Mouse (Mus musculus): ENCODE data around the gene Rsrp1.

Rsrp1 gene

DNA sequence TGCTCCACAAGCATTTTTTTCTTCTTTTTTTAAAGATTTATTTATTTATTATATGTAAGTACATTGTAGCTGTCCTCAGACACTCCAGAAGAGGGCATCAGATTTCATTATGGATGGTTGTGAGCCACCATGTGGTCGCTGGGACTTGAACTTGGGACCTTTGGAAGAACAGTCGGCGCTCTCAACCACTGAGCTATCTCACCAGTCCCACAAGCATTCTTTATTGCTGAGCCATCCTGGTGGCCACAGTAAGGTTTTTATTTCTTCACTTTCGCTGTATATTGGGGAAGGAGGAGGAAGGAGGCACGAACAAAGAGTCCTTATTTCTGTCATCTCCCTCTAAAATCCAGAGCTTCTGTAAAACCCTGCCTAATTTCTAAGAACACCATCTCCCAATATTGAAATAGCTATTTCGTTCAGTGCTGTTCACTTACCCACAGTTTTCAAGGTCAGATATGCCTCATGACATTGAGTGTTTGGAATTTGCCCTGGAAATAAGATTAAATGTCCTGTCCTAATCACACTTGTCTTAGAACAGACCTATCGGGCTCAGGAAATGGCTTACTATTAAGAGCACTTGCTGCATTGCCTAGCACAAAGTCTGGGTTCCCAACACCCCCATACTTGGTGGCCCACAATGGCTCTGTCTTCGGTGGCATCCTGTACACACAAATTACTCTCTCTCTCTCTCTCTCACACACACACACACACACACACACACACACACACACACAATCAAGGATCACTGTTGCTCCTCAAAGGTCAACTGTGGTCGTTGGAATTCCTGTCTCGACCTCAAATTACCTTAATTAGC lies 1.1 kb upstream of the Rsrp1 start:
- peak in 1 of 2 experiments; percentile 11 for DNase-seq

DNA sequence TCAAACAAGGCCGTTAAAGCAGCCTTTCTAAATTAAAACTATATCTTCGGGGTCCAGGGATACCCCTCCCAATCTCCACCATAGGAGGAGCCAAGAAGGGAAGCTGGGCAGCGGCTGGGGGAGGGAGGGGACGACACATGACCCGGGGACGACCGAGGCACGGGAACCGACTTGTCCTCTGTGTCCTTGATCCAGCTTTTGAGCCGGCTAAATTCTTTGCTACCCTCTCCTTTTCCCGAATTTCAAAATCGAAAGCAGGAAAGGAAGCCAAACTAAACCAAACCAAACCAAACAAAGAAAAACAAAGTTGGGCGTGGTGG lies 507 bp upstream of the Rsrp1 start:
- peak; percentile 86 to 87 for DNase-seq

DNA sequence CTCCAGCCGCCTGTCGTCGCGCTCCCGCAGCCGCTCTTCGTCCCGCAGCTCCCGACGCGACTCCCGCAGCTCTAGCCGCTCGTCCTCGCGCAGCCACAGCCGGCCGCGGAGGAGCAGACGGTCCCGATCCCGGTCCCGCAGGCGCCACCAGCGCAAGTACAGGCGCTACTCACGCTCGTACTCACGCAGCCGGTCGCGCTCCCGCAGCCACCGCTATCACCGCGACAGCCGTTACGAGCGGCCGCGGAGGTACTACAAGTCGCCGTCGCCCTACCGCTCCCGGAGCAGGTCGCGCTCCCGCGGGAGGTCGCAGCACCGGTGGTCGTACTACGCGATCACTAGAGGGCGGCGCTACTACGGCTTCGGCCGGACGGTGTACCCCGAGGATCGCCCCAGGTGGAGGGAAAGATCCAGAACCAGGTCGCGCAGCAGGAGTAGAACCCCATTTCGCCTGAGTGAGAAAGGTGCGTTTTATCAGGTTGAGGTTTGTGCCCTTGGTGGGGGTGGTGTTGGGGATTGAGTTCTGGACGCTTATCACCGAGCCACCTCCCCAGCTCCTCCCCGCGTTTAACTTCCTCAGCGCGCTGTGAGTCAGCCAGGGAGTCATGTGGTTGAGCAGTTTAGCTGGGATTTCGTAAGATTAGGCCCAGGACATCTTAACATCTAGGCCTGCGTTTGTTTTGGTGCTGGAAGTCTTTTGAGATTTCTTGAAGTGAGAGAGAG lies 788 bp downstream of the Rsrp1 start:
- DNase-seq, result peak; percentile 68 to 75

- peak; percentile 44 to 57 for DNase-seq
These were observed 1.8 kb downstream of the Rsrp1 start for GRCm38 (mm10) chr4:134925206-134925605.

- DNase-seq, result no peak
These were observed 4.5 kb downstream of the Rsrp1 start for GRCm38 (mm10) chr4:134927815-134928463.

GRCm38 (mm10) chr4:134928464-134928836 lies 5.1 kb downstream of the Rsrp1 start:
- DNase-seq, result no peak

DNA sequence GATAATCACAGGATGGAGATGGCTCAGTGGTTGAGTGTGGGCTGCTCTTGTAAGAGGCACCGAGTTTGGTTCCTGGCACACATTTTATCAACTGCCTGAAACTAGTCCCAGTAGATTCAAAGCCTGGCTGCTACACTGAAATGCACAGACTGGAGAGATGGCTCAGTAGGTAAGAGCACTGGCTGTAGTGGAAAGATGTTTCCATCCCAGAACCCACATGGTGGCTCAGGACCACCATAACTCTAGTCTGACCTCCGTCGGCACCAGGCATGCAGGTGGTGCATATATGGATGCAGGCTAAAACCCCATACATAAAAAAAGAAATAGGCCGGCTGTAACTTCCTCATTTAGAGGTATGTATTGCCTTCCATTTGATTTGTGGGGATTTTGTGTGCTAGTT lies 6.1 kb downstream of the Rsrp1 start:
- DNase-seq, result no peak

GRCm38 (mm10) chr4:134930190-134930589 lies 6.8 kb downstream of the Rsrp1 start:
- no peak for DNase-seq

GRCm38 (mm10) chr4:134930684-134931481 lies 7.5 kb downstream of the Rsrp1 start, which contains the start of gene Syf2:
TSS of gene Syf2 (plus strand) at chr4:134930898.
- DNase-seq, result peak; percentile 97

GRCm38 (mm10) chr4:134937240-134938176 lies 14.1 kb downstream of the Rsrp1 start:
- DNase-seq, result peak; percentile 47 to 77

- no peak for DNase-seq
These were observed 16.5 kb downstream of the Rsrp1 start for GRCm38 (mm10) chr4:134939900-134940299.

GRCm38 (mm10) chr4:134943758-134944538 lies 20.6 kb downstream of the Rsrp1 start:
- no peak for DNase-seq

DNA sequence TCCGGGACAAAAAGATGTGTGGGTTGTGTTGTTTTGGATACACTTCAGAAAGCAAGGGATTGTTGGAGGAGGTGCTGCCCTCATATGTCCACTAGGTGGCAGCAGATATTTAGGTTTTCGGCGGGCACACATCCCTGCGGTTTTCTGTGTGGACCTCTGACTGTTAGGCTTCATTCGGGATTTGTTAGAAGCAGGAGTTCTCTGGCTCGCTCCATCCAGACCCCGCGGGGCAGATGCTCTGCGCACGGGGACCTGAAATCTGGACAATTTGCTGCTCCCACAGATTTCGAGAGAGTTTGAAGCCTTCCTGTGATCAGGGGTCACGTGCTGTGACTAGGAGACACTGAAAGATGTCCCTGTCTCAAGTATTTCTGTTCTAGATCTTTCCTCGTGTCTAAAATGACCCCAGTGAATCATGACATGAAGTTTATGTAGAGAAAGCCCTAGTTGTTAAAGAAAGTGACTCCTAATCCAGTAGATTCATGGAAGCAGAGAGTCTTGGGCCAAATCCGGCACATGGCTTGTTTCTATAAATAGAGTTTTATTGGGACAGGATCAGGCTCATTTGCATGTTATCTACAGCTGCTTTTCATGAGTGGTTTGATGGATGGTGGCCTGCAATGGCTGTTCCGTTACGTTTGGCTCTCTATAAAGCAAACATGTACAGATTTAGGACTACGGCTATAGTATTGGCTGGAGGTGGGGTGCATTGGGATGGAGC lies 22.8 kb downstream of the Rsrp1 start:
- DNase-seq, result peak; percentile 69 to 79

DNA sequence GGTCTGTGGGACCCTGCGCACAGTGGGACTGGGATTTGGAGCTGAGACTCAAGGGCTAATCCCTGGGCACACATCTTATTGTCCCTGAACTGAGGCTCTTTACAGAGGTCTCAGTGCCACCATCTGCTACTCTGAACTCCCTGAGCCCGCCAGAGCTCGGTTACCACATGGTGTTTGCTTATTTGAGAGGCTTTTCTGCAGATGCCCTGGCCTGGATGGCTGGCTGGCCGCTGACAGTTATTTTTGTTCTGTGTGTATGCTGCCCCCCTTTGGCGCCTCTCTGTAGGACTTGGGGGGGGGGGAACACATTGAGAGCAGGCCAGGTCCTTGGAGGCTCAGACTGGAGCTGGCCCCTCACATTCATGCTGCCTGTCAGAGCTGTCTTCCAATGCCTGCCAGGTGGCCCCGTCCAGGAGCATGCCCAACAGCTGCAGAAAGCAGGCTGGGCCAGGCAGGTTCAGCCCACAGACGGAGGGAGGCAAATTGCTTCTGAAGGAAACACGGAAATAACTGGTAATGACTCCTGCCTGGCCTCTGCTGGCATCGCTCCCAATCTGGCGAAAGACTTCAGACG lies 27.2 kb downstream of the Rsrp1 start:
- DNase-seq, result peak; percentile 55 to 72

- DNase-seq, result peak; percentile 4 to 20
These were observed 31.1 kb downstream of the Rsrp1 start for GRCm38 (mm10) chr4:134954461-134954860.

DNA sequence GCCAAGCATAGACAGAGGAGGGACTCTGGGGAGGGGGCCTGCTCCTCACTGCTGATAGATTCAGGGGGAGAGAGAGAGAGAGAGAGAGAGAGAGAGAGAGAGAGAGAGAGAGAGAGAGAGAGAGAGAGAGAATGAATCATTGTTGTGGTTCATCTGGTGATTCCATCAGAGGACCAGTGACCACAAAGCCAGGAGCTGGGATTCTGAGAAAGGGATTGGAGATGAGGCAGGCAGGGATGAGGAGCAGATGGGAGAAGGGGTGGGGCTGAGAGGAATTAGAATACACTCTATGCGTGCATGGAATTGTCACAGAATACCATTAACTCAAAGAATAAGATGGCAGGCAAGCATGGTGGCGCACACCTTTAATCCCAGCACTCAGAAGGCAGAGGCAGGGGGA lies 31.8 kb downstream of the Rsrp1 start:
- no peak for DNase-seq

GRCm38 (mm10) chr4:134955845-134956244 lies 32.5 kb downstream of the Rsrp1 start:
- no peak for DNase-seq

DNA sequence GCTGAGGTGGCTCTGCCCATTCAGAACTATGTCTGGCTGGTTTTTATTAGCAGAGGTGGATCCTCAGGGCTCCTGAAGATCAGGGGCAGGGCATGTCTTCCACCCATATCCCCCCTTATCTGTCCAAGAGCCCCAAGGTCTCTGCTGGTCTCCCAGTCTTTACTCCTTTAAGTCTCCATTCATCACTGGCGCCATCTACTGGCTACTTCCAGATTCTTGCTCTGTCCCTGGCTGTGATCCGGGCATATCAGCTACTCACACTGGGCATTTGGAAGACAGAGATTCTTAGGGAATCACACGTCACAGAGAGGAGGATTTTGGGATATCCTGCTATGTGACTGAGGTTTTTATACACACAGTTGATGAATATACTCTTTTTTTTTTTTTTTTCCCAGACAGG lies 32.9 kb downstream of the Rsrp1 start:
- peak; percentile 68 to 89 for DNase-seq

GRCm38 (mm10) chr4:134963021-134963776 lies 39.8 kb downstream of the Rsrp1 start:
- peak; percentile 22 to 60 for DNase-seq

Data from kidney, postnatal 36 days (tissue).